Mouse (Mus musculus): ENCODE measurements at regions not wholly inside any gene's neighbourhood (a gene's known extent, or its start where the extent isn't known, plus 50 kb on each side); places are given as distances from the start of the nearest gene placed in this dataset.

DNA sequence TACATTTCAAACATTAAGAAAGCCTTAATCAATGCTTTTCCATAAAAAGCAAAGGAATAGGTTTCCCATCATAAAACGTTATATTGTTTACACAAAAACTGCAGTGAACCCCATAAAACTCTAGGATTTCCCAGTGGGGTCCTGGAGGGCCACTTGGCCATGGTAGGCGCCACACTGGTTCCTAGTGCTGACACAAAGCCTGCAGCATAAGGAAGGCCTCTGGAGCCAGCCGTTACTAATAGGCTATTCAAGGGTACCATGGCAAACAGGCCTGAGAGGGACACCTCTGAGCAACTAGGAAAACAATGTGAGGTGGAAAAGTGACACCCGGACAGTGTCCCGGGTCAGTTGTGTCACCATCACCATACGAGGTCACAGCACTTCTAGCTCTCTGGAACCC is 231.9 kb downstream of the Ttc32 start:
- DNase-seq (ENCODE audit: low read depth, low spot score): no peak

DNA sequence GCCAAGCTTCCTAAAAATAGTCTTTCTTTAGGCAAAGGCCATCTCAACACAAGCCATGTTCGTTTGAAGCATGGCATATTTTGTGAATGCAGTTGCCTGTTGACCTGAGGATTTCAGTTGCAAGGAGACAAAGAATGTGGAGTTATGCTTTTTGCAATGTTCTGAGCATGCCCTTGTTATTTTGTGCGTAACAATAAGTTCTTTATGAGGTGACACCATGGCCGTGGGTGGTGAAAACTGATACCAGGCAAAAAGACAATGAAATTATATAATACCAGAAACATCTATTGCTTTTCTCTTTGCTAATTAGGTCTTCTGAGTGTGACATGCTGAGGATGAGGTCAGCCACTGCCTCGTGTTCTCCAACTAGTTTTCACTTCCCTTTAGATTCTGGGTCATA is 236.4 kb downstream of the Ttc32 start:
- no peak for DNase-seq (ENCODE audit: low read depth, low spot score)

DNA sequence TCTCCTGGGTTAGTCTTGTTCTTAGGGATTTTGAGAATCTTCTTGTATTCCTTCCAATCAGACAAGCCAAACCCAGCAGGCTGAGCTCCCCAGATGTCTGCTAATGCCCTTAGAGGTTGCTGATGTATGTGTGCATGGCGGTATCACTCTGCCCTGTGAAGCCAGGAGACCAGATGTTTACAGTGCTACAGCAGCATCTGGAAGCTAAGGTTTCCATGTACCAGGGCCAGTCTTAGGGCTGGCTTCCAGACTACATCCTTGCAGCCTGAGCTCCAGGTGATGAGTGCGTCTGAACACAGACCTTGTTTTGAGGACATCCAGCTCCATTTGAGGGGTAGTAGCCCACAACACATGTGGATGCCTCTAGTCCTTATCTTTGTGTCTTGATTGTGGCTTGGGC is 241.7 kb downstream of the Ttc32 start:
- no peak for DNase-seq (ENCODE audit: low read depth, low spot score)

DNA sequence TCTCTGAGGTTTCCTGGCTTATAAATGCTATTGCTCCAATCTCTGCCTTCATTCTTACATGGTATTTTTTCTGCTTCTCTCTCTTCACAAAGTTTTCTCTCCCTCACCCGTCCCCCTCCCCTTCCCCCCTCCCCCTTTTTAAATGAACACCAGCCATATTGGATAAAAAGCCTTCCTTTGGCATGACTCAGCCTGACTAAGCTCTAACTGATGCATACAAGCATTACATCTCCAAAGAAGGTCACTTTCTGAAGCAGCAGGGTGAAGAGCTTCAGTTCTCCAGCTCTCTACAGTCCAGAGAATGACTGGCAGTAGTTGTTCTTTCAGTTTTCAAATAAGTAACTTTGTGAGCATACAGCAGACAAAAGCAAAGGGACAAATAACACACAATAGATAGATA is 244.4 kb downstream of the Ttc32 start:
- no peak for DNase-seq (ENCODE audit: low read depth, low spot score)

DNA sequence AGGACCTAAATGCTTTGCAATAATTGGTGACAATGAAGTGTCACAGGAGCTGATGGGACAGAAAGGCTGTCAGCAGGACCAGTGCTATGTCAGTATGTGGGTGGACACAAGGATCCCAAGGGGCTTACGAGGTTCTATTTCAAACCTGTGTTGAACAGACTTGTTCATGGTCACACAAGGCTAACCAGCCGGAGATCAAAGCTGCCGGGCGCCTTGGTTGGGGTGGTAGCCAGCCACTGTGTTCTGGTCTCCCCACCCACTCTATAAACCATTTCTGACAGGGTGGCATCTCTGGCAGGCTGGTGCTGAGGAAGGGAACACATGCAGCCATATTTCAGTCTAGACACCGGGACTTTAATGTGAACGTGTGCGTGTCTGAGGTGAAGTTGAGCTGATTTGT is 245.9 kb downstream of the Ttc32 start:
- DNase-seq (ENCODE audit: low read depth, low spot score): no peak

DNA sequence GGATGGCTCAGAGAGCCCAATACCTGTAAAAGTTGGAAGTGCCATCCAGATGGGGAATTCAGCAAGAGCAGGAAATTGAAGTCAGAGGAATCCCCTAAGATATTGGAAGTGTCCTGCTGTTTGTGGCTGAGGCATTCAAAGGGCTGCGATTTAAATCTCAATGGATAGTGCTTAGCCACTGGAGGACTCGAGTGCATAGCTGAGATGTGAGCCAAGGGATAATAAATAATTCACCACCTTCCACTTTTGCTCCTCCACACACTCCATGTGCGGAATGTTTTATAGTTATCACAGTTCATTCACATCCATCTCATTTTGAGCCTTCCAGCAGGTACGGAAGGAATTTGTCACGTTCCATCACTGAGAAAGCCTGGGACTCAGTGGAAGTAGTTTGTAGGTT is 248.9 kb downstream of the Ttc32 start:
- DNase-seq (ENCODE audit: low read depth, low spot score): no peak

DNA sequence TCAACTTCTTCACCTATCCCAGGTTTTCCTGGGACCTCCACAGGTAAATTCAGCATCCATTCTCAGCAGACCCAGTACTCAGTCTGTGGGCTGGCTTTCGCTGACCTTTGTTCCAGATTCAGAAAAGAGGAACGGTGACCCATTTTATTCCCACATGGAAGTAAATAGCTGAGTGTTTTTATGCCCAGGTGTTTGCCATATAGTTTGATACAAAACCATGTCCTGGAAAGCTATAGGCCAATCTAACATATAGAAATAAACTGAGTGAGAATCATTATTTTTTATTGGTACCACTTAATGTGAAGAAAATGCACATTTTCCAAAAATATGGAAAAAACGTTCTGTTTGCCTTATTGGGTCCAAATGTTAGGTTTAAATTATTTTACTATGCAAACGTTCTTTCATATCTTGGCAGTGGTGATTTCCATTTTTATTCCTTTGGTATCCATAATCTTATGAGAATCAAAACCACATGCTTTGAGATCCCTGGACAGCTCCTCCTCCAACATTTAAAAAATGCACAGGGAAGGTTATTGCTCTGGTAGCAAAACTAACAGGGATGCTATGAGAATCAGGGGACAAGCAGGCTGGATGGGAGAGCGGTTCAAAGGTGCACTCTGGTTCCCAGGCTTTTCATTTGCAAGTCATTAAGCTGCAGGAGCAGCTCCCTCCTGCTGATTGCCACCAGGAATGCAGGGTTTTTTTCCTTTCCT is 250.3 kb downstream of the Ttc32 start:
- no peak for DNase-seq (ENCODE audit: low read depth, low spot score)

DNA sequence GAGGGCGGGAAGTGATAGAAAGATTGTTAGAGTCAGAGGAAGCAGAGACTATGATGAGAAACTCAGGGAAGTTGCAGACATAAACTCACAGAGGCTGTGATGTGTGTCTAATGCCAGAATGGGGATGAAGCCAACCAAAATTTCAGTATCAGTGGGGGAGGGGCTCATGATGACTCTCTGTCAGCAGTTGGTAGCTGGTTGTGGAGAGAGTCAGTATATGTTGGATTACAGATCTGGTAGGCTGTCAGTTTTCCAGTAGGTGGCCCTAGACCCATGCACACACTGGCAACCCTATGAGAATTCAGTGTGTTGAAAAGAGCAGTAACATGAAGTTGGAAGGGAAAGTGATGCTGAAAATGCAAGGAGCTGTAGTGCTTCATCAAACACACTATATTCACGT is 257.5 kb downstream of the Ttc32 start:
- no peak for DNase-seq (ENCODE audit: low read depth, low spot score)

DNA sequence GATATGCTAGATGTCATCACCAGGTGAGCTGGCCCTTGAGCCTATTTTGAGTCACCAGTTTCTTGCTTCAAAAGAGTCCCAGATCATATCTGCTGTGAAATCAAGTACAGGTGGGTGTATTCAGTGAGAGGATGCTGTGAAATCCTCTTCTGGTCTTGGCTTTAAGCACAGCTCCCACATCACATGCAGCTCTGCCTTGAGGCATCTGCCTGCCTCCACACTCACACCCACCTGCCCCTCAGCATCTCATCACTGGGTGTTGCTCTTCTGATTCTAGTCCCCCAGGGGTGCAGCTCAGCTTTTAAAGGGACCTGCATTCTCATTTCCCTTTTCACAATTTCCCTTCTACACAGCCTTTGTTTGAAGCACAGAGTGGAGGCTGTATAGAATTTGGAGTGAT is 262.9 kb downstream of the Ttc32 start:
- peak; percentile 75 for DNase-seq (ENCODE audit: low read depth, low spot score)

DNA sequence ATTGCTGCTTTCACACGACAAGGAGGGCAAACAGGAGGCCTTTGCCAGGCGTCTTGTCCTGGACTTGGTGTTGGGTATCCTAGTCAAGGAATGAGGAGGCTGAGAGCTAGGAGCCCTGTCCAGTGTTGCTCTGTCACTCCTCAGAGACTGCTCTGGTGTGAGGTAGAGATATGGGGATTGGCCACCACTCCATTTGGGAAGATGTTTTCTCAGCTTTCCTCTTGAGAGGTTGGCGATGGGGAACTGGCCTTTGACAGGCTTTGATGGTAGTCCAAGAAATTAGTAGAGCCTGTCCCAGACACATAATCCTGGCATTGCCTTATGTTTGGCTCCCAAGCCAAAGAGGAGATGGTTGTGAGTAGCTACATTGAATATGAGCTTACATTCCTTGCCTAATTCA is 265.4 kb downstream of the Ttc32 start:
- DNase-seq (ENCODE audit: low read depth, low spot score): no peak

DNA sequence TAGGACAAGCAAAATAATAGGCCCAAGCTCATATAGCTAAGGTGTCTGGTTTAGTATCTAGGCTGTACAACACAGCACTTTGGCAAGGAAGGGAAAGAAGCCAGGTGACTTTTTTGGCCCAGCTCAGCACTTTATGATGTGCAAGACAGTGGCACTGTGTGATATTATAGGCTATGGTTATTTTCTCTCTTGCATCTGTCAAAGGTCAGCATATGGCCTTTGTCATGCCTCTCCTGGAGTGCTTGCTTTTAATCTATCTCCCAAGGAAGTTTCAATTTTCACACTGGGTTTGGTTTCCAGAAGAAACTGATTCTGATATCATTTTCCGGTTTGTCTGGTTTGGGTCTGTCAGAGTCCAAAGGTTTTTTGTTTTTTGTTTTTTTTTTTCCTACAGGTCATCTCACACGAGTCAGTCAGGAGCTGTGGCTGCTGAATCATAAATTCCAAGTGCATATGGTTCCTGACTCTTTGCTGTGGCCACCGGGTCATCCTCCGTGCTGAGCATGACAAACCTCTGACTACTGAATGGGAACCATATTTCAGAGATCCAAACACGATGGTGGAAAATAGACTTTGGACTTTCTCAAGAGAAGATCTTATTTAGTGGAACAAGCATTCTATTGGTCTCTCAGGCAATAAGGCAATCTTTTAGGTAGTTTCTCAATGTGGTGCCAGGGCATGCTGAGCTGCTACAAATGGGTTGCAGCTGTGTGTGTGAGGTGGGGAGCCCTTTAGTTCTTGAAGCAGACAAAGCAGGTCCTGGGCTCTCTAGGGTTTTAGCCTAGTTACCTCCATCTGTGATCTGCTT is 269.3 kb downstream of the Ttc32 start:
- no peak for DNase-seq (ENCODE audit: low read depth, low spot score)

DNA sequence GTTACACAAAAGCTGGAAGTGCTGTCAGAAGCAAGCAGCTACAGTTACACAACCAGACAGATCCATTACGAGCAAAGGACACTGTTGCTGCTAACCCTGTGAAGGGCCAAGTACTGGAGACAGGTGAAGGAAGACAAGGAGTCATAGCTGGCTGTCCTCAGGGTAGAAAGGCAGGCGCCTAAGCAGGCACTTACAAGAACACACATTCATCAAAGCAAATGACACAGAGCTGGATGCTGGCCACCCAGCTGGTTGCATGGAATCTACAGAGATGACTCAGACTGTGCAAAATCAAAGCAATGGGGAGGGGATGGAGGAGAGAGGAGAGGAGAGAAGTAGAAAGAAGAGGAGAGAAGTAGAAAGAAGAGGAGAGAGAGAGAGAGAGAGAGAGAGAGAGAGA is 265.8 kb upstream of the Osr1 start:
- DNase-seq (ENCODE audit: low read depth, low spot score): no peak

DNA sequence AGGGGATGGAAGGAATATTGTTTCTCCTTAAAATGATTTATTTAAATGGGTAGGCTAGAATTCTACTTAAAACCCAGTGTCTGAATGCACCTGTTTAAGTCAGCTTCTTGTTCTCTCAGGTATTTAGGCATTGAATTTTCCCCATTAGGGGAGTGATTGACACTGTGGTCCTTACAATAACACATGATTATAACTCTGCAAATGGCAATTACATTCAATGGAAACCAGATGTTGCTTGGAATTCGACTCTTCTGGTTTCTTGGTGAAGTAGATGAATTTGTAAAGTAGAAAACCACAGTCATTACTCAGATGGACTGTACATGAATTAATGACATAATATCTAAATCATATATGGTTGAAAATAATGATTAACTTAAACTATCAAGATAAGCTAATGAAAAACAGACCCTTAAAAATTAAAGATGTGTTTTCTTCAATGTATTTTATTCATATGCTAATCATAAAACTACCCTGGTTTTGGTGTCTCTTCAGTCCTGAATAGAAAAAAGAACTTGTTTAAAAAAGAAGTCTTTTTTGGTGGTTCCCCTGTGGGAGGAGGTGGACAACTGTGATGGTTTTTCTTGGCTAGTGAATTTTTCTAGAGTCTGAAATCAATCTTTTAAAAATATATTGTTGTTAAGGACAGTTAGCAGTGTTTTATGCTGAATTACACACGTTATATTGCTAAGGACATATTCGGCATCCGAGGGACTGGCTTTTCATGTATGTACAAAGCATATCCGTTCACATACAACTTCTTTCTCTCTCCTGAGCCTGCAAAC is 231.8 kb upstream of the Osr1 start:
- peak; percentile 29 for DNase-seq (ENCODE audit: low read depth, low spot score)

DNA sequence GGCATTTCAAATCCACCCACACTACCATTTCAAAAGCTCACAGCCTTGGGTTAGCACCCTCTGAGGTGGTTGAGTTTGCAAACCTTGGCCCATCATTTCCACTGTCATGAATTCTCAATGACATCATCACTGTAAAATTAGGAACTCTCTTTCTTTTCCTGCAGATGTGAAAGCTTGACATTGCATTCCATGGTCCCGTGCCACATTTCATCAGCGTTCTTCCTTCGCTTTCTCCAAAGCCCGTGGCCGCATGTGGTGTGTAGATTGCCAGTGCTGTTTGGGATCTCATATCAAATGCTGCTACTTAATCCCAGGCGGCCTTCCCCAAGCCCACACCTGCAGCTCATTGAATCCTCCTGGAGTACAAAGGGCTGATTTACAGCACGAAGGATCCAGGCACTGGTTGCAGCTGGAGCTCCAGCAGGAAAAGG is 231.1 kb upstream of the Osr1 start:
- DNase-seq (ENCODE audit: low read depth, low spot score): no peak

DNA sequence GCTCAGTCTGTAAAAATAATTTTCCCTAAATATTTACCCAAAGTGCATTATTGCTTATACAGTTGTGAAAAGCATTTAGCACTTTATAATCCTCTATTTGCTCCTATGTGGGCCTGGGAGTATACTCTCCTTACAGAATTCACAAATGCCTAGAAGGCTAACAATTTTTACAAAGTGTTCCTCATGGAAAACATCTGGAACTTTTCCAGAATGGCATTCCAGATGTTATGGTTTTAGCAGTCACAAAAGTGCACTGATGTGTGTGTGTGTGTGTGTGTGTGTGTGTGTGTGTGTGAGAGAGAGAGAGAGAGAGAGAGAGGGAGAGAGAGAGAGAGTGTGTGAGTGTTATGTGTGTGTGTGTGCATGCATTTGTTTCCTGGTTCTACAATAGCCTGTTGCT is 229.1 kb upstream of the Osr1 start:
- no peak for DNase-seq (ENCODE audit: low read depth, low spot score)

DNA sequence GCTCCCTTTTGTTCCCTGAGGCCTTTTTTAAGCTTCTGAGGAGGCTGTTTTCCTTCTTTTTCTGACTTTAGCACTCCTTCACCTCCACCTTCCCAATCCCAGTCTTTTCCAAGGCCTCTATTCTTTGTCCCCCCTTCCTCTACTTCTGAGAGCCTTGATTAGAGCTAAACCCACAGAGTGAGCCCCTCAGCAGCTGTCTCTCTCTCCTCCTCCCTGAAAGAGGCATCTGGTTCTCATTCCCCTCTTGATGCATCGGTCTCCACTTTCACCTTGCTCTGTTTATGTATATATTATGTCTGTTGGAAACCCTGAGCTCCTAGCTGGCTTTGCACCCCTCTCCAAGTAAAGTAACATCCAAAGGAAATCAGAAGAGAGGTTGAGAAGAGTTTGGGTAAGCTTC is 224.6 kb upstream of the Osr1 start:
- no peak for DNase-seq (ENCODE audit: low read depth, low spot score)

DNA sequence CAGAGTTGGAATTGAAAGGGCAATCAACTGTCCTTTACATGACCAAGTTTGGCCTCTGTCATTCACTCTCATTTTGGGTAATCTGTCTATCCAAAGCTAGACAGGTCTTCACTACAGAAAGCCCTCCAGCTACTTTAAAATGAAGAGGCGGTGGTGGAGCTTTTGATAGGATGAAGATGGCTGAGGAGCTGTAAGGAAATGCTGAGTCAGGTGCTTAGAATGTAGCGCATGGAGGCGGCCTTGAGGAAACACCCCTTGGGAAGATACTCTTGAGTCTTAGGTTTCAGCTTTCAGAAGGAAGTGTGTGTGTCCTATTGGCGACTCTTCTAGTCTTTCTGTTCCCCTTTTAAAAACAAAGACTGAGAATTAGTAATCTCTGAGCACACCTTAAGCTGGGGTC is 214.4 kb upstream of the Osr1 start:
- DNase-seq (ENCODE audit: low read depth, low spot score): no peak

DNA sequence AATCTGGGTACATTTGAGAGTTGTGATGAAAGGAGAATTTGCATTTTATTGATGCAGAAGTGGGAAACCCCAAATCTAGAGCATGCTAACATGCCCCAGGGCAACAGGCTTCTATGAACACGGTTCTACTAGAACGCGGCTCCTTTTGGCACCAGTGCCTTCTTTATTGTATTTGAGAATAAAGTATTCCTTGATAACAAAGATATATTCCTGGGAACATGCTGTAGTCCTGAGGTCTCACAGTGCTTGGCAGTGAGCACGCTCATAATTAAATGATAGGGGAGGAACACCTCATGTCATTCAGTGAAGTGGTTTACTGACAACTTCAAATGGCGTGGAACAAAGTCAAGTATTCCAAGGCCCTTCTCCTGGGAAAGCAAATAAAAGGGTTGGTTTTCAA is 212.1 kb upstream of the Osr1 start:
- no peak for DNase-seq (ENCODE audit: low read depth, low spot score)

DNA sequence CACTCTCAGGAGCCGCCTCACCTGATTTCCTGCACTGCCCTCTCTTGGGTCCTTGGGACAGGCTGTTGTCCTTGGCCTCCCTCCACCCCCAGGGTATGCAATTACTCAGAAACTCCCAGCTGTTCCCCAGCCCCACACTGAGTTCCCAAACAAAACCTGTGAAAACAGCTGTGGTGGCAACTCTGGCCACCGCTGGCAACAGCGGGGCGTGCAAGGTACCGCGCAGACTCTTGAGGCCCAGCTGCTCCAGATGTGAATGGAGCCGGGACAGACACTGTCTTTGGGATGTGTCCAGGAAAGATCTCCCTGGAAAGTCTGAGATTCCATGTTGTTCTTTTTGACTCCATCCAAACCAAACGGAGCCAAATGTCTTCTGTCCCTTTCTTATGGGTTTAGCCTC is 211.0 kb upstream of the Osr1 start:
- DNase-seq (ENCODE audit: low read depth, low spot score): no peak

DNA sequence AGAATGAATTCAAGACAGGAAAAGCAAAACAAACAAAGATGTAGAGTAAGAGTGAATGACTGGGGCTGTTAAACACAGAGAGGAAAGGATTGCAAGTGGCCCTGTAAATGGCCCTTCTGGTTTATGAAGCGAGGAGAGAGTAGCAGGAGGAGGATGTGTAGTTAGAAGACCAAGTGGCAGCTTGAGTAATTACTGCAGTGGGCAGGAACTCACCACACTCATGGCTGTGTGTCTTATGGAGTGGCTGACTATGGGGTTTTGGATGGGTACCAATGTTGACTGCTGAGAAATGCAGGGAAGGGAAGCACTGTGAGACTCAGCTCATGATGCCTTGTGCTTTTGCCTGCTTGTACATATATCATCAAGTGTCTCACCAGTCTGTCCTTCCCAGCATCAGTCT is 204.0 kb upstream of the Osr1 start:
- no peak for DNase-seq (ENCODE audit: low read depth, low spot score)

DNA sequence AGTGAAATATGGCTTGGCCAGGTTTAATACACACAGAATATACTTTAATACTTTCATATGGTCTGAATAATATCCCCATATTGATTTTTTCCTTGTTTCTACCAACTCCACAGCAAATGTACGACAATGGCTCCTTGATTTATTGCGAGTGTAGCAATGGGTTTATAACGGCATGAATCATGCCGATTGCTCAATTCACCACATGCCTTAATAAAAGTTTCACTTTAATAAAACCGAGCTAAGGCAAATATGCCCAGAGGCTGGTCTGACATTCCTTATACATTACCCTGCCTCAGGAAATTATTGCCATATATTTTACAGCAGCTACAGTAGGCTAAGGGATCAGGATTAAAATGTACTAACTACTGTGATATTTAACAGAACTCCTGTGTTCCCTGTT is 201.2 kb upstream of the Osr1 start:
- DNase-seq (ENCODE audit: low read depth, low spot score): no peak

DNA sequence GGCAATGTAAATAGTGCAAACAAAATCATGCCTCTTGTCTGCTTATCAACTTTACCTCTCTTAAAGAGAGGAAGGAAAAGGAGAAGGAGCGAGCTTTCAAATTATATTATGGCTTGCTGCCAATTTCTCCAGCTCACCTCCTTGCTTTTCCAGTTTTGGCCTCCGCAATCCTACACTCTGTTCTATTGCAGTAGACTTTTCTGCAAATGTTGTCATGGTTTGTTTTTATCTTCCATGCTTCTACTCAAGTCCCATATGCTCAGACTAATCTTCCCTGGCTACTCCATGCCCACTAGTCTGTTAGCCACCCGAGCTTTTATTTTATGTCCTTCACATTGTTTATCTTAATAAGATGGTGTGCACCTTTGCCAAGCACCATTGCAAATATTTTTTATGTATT is 168.0 kb upstream of the Osr1 start:
- DNase-seq (ENCODE audit: low read depth, low spot score): peak; percentile 53

DNA sequence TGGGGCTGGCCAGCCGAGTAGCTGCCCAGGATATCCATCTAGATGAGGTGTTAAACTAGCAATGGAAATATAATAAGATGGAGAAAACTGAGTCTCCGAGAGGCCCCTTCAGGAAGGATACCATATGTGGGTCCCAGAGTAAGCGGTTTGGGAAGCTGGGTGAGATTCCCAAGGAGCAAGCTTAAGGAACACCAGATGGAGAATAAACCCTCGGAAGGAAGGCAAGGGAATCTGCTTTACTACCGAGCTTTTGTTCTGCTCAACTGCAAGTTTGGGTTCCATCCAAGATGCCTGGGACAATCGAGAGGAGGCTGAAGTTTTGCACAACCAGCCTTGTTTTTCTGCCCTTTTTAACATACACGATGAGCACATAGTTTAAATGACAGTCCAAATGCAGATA is 164.9 kb upstream of the Osr1 start:
- DNase-seq (ENCODE audit: low read depth, low spot score): peak; percentile 6
